Mouse (Mus musculus) midbrain, embryonic 13.5 days (tissue): Measurements from ENCODE around the gene Fndc3b. TPM values are rescaled to one million over a fixed set of nuclear protein-coding genes. Genes with fewer than 3 reads are reported as not detected.

ENCODE experiments used
- ATAC-seq: fragments of 200-750 bp; cut with Nextera tagmentation; 2 replicates; pipeline ENCODE4 v1.8.0; 2017; ENCODE audit warnings: mild to moderate bottlenecking, moderate TSS enrichment, moderate library complexity
- H3K27ac ChIP-seq: fragments of 300-500 bp; sonication (generic); 2 replicates; pipeline ENCODE4 v1.5.1; 2015; ENCODE audit warnings: inconsistent platforms, mild to moderate bottlenecking, moderate library complexity
- H3K27me3 ChIP-seq: fragments of 300-500 bp; sonication (generic); 2 replicates; pipeline ENCODE4 v1.6.1; 2015; ENCODE audit warnings: mild to moderate bottlenecking, inconsistent platforms
- H3K36me3 ChIP-seq: fragments of 300-500 bp; sonication (generic); 2 replicates; pipeline ENCODE4 v1.6.1; 2015; ENCODE audit warnings: mild to moderate bottlenecking, inconsistent platforms
- H3K4me1 ChIP-seq: fragments of 300-500 bp; sonication (generic); replicated peaks from 2 replicates; pipeline ENCODE4 v1.6.1; 2015; ENCODE audit warnings: inconsistent platforms
- H3K4me2 ChIP-seq: fragments of 300-500 bp; sonication (generic); replicated peaks from 2 replicates; pipeline ENCODE4 v1.6.1; 2015; ENCODE audit warnings: moderate library complexity, mild to moderate bottlenecking, inconsistent platforms
- H3K4me3 ChIP-seq: fragments of 300-500 bp; sonication (generic); replicated peaks from 2 replicates; pipeline ENCODE4 v1.5.1; 2015; ENCODE audit warnings: mild to moderate bottlenecking, inconsistent platforms
- H3K9ac ChIP-seq: fragments of 300-500 bp; sonication (generic); replicated peaks from 2 replicates; pipeline ENCODE4 v1.6.1; 2015; ENCODE audit warnings: mild to moderate bottlenecking, inconsistent platforms
- H3K9me3 ChIP-seq: fragments of 300-500 bp; sonication (generic); 2 replicates; pipeline ENCODE4 v1.6.1; 2016; ENCODE audit warnings: mild to moderate bottlenecking, inconsistent platforms
- WGBS: fragments of 180-500 bp; shearing (Covaris S2); methylation state at CpG from one replicate; pipeline ENCODE4 v1.1.7; 2015; 5-methylcytosine and 5-hydroxymethylcytosine counted together
- polyA plus RNA-seq: library from polyadenylated mRNA; unstranded; fragments of >200 nt; fragmentation: Nextera tagmentation; extraction: Ambion mirVana; gene quantifications from 2 replicates; pipeline ENCODE4 v1.2.1, GENCODE M21; 2015

Gene Fndc3b
- polyA plus RNA-seq, 1 experiment from 2014 or later: 10.0 TPM

GRCm38 (mm10) chr3:27686732-27687491 is 24.2 kb downstream of the Fndc3b start:
- no peak overlapping the region for H3K4me3 ChIP-seq
- no peak overlapping the region for H3K4me2 ChIP-seq
- H3K27ac ChIP-seq: no peak overlapping the region
- no peaks in the 10 kb centered on the region for H3K36me3 ChIP-seq
- no peak for ATAC-seq
- WGBS: 86% methylated on average over 19 of the region's 19 CpGs
- H3K9ac ChIP-seq: no peak overlapping the region
- H3K27me3 ChIP-seq: no peaks in the 10 kb centered on the region
- H3K9me3 ChIP-seq: no peaks in the 10 kb centered on the region
- H3K4me1 ChIP-seq: no peaks in the 10 kb centered on the region; the same call in 1 of the 2 replicates

- H3K36me3 ChIP-seq: no peaks in the 10 kb centered on the region
- no peak overlapping the region for H3K9ac ChIP-seq
- ATAC-seq: no peak
- H3K4me3 ChIP-seq: no peak overlapping the region
- H3K4me1 ChIP-seq: no peaks in the 10 kb centered on the region; the same call in 1 of the 2 replicates
- H3K4me2 ChIP-seq: no peak overlapping the region
- H3K9me3 ChIP-seq: no peaks in the 10 kb centered on the region
- no peaks in the 10 kb centered on the region for H3K27me3 ChIP-seq
- 95% methylated on average over 14 of the region's 14 CpGs for WGBS
- H3K27ac ChIP-seq: no peak overlapping the region
Observed at GRCm38 (mm10) chr3:27685650-27686208, 25.4 kb downstream of the Fndc3b start.

- Histone ChIP-seq H3K36me3 (no peaks in the 10 kb centered on the region), H3K27me3 (no peaks in the 10 kb centered on the region), H3K4me1 (no peaks in the 10 kb centered on the region; the same call in 1 of the 2 replicates), H3K27ac (no peak overlapping the region), H3K9me3 (no peaks in the 10 kb centered on the region), H3K4me3 (no peak overlapping the region), H3K4me2 (no peak overlapping the region), H3K9ac (no peak overlapping the region)
- 92% methylated on average over 6 of the region's 6 CpGs for WGBS
- no peak for ATAC-seq
Observed at GRCm38 (mm10) chr3:27685134-27685533, 26.0 kb downstream of the Fndc3b start.

- no peaks in the 10 kb centered on the region for H3K27me3 ChIP-seq
- no peak overlapping the region for H3K9ac ChIP-seq
- no peaks in the 10 kb centered on the region for H3K9me3 ChIP-seq
- no peak overlapping the region for H3K4me2 ChIP-seq
- H3K4me1 ChIP-seq: no peaks in the 10 kb centered on the region
- H3K27ac ChIP-seq: no peak overlapping the region
- 95% methylated on average over 4 of the region's 4 CpGs for whole genome bisulfite sequencing
- H3K36me3 ChIP-seq: no peaks in the 10 kb centered on the region
- H3K4me3 ChIP-seq: no peak overlapping the region
- no peak for ATAC-seq
Observed at GRCm38 (mm10) chr3:27683374-27683773, 27.7 kb downstream of the Fndc3b start.

GRCm38 (mm10) chr3:27677574-27677973 is 33.5 kb downstream of the Fndc3b start:
- Histone ChIP-seq H3K36me3 (no peaks in the 10 kb centered on the region), H3K27ac (no peak overlapping the region), H3K4me1 (0 out of 2 replicates have a peak, but pooled peaks cover 5% of the 10 kb centered on the region), H3K27me3 (no peaks in the 10 kb centered on the region), H3K9me3 (no peaks in the 10 kb centered on the region), H3K4me2 (no peak overlapping the region), H3K9ac (no peak overlapping the region), H3K4me3 (no peak overlapping the region)
- WGBS: 76% methylated on average over 6 of the region's 6 CpGs
- no peak for ATAC-seq

GRCm38 (mm10) chr3:27673660-27674059 is 37.4 kb downstream of the Fndc3b start:
- no peak overlapping the region for H3K9ac ChIP-seq
- H3K4me1 ChIP-seq: peaks cover 18% of the 10 kb centered on the region; the same call in 1 of the 2 replicates
- H3K36me3 ChIP-seq: no peaks in the 10 kb centered on the region
- H3K4me2 ChIP-seq: no peak overlapping the region
- WGBS: 82% methylated on average over 7 of the region's 7 CpGs
- no peaks in the 10 kb centered on the region for H3K9me3 ChIP-seq
- H3K4me3 ChIP-seq: no peak overlapping the region
- no peaks in the 10 kb centered on the region for H3K27me3 ChIP-seq
- 0 out of 2 replicates have a peak, but pooled peaks have one; percentile 41 for ATAC-seq
- no peak overlapping the region for H3K27ac ChIP-seq

GRCm38 (mm10) chr3:27670416-27670815 is 40.7 kb downstream of the Fndc3b start:
- Histone ChIP-seq H3K4me3 (no peak overlapping the region), H3K9me3 (no peaks in the 10 kb centered on the region), H3K4me1 (peaks cover 20% of the 10 kb centered on the region; the same call in 1 of the 2 replicates), H3K4me2 (no peak overlapping the region), H3K27me3 (no peaks in the 10 kb centered on the region), H3K36me3 (no peaks in the 10 kb centered on the region), H3K27ac (0 out of 2 replicates have a peak overlapping the region, but pooled peaks have one; percentile 20), H3K9ac (no peak overlapping the region)
- ATAC-seq: no peak
- WGBS: 81% methylated on average over 12 of the region's 12 CpGs

- no peaks in the 10 kb centered on the region for H3K9me3 ChIP-seq
- no peaks in the 10 kb centered on the region for H3K36me3 ChIP-seq
- H3K9ac ChIP-seq: no peak overlapping the region
- WGBS: 91% methylated on average over 4 of the region's 4 CpGs
- no peak overlapping the region for H3K27ac ChIP-seq
- no peak overlapping the region for H3K4me3 ChIP-seq
- peaks cover 13% of the 10 kb centered on the region; the same call in 1 of the 2 replicates for H3K4me1 ChIP-seq
- ATAC-seq: no peak
- no peaks in the 10 kb centered on the region for H3K27me3 ChIP-seq
- no peak overlapping the region for H3K4me2 ChIP-seq
Observed at GRCm38 (mm10) chr3:27667280-27667679, 43.8 kb downstream of the Fndc3b start.

GRCm38 (mm10) chr3:27665338-27665737 is 45.8 kb downstream of the Fndc3b start:
- Histone ChIP-seq H3K4me1 (0 out of 2 replicates have a peak, but pooled peaks cover 4% of the 10 kb centered on the region), H3K4me2 (no peak overlapping the region), H3K4me3 (no peak overlapping the region), H3K36me3 (no peaks in the 10 kb centered on the region), H3K9ac (no peak overlapping the region), H3K27ac (no peak overlapping the region), H3K9me3 (no peaks in the 10 kb centered on the region), H3K27me3 (no peaks in the 10 kb centered on the region)
- WGBS: 13% methylated on average over 1 of the region's 1 CpGs
- ATAC-seq: no peak

GRCm38 (mm10) chr3:27663221-27663620 is 47.9 kb downstream of the Fndc3b start:
- H3K4me3 ChIP-seq: no peak overlapping the region
- H3K4me1 ChIP-seq: 0 out of 2 replicates have a peak, but pooled peaks cover 3% of the 10 kb centered on the region
- H3K36me3 ChIP-seq: no peaks in the 10 kb centered on the region
- no peak for ATAC-seq
- no peak overlapping the region for H3K9ac ChIP-seq
- no peak overlapping the region for H3K4me2 ChIP-seq
- H3K27ac ChIP-seq: no peak overlapping the region
- H3K27me3 ChIP-seq: no peaks in the 10 kb centered on the region
- WGBS: 73% methylated on average over 5 of the region's 5 CpGs
- no peaks in the 10 kb centered on the region for H3K9me3 ChIP-seq

GRCm38 (mm10) chr3:27658198-27658763 is 52.8 kb downstream of the Fndc3b start:
- H3K27me3 ChIP-seq: no peaks in the 10 kb centered on the region
- H3K4me3 ChIP-seq: no peak overlapping the region
- no peak overlapping the region for H3K4me2 ChIP-seq
- no peak overlapping the region for H3K9ac ChIP-seq
- 80% methylated on average over 4 of the region's 4 CpGs for WGBS
- H3K27ac ChIP-seq: no peak overlapping the region
- no peaks in the 10 kb centered on the region for H3K36me3 ChIP-seq
- no peaks in the 10 kb centered on the region for H3K9me3 ChIP-seq
- ATAC-seq: no peak
- H3K4me1 ChIP-seq: 0 out of 2 replicates have a peak, but pooled peaks cover 10% of the 10 kb centered on the region

GRCm38 (mm10) chr3:27656764-27657390 is 54.2 kb downstream of the Fndc3b start:
- no peak overlapping the region for H3K27ac ChIP-seq
- no peak overlapping the region for H3K4me2 ChIP-seq
- no peaks in the 10 kb centered on the region for H3K27me3 ChIP-seq
- no peaks in the 10 kb centered on the region for H3K36me3 ChIP-seq
- no peaks in the 10 kb centered on the region for H3K9me3 ChIP-seq
- H3K9ac ChIP-seq: no peak overlapping the region
- ATAC-seq: 0 out of 2 replicates have a peak, but pooled peaks have one; percentile 27
- H3K4me1 ChIP-seq: peaks cover 10% of the 10 kb centered on the region; the same call in 1 of the 2 replicates
- WGBS: 57% methylated on average over 7 of the region's 7 CpGs
- H3K4me3 ChIP-seq: no peak overlapping the region
